Mouse (Mus musculus): ENCODE data around the gene Il1f9. TPM values are rescaled to one million over a fixed set of nuclear protein-coding genes. Genes with fewer than 3 reads are reported as not detected.
"Not testable (repeated sequence)": the region's sequence is repeated elsewhere in the genome, so short reads cannot be mapped to it uniquely, and the experiment has no call there.

Gene Il1f9
- not detected in 2 replicates for polyA plus RNA-seq (2012; ENCODE audit: insufficient read depth, insufficient read length, missing spikeins)

- H3K27ac ChIP-seq (replicated peaks; ENCODE audit: low read depth, low read length), result no peak within 1 kb of the TSS
Measured at GRCm38 (mm10) chr2:24186176-24186575, at the start of gene Il1f9. TSS of gene Il1f9 (plus strand) at chr2:24186476.

DNA sequence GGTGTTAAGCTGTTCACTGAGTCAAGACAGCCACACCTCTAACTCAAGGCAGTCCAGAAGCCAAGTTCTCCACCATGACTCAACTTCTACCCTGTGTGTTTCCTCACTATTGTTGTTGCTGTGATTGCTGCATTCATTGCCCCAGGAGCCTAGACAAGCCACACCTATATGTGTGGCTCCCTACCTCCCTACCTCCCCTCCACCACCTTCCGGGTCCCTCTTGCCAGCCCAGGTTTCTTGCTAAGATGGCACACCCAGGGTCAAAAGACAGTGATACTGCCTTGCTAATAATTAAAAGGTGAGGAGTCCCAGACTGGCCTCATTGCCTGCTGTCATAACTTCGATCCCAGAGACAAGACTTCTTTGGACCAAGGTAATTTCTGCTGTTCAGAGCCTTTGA is 33.4 kb upstream of the Il1f9 start, which contains the start of gene Il1f8:
Gene Il1f8, plus strand, starts transcription at position 301 of the 400 bp plus-strand sequence.
- Histone ChIP-seq H3K4me1 (ENCODE audit: control insufficient read depth, insufficient read depth, insufficient read length, low read length) (no peaks in the 10 kb centered on the region), H3K4me3 (ENCODE audit: insufficient read depth, low read depth, low read length) (no peak within 1 kb of the TSS), H3K27ac (replicated peaks; ENCODE audit: low read depth, low read length) (no peak within 1 kb of the TSS)

More at GRCm38 (mm10) chr2:24186176-24186575, at the start of gene Il1f9:
- Histone ChIP-seq H3K4me3 (ENCODE audit: insufficient read depth, low read depth, low read length) (no peak within 1 kb of the TSS), H3K4me1 (ENCODE audit: control insufficient read depth, insufficient read depth, insufficient read length, low read length) (no peaks in the 10 kb centered on the region)

- H3K4me3 ChIP-seq (ENCODE audit: insufficient read depth, low read depth, low read length), result peak overlapping the region; percentile 35; the same call in 1 of the 2 replicates
- H3K27ac ChIP-seq (replicated peaks; ENCODE audit: low read depth, low read length); H3K4me1 ChIP-seq (ENCODE audit: control insufficient read depth, insufficient read depth, insufficient read length, low read length): not testable (repeated sequence)
Measured at GRCm38 (mm10) chr2:24181683-24182331, 4.5 kb upstream of the Il1f9 start.

DNA sequence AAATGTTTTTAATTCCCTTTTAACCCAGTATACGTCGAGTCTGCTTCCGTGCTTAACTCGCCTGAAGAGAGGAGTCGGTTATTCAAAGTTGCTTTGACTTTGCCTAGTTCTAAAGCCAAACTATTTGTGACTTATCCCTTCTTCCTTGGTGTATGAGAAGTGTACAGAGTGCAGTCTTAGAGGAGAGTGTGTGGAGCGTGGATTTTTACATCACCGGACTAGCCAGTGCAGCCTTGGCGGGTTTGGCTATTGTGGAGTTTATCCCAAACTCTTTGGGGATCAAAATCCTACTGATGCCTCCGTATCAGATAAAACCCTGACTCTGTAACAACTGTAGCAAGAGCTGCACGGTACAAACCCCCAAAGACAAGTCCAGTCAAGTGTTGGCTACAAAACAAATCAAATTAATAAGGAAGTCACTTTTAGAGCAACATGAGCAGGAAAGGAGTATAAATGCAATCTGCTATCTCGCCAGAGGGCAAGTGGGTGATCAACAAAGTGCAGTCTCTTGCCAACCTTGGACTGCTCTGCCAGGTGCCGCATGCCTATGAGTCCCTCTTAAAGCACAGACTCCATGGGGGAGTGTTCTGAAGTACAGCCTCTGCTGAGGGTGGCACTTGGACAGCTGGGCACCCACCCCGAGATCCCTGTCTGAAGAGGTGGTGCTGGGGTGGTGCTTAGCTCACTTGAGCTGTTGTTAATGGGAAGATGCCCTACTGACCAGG is 3.7 kb upstream of the Il1f9 start:
- not testable (repeated sequence) for H3K4me1 ChIP-seq (ENCODE audit: control insufficient read depth, insufficient read depth, insufficient read length, low read length); H3K27ac ChIP-seq (replicated peaks; ENCODE audit: low read depth, low read length)
- H3K4me3 ChIP-seq (ENCODE audit: insufficient read depth, low read depth, low read length), result peak overlapping the region; percentile 35; the same call in 1 of the 2 replicates

DNA sequence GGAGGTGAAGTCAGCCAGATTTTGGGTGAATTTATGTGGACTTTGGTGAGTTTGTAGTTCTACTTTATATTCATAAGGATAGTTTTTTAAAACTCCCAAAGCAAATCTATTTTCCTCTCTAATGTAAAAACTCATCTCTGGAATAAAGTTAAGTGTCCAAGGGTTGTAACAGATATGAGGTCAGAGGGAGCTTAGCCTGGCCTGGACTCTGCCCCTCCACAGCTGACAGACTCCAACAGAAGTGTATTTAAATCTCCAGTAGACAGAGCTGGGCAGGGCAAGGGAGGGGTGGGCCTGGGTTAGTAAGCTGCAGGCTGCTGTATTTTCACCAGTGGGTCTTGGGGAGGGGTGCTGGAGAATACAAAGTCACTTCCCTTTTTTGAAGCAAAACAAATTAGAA is 2.2 kb upstream of the Il1f9 start:
- not testable (repeated sequence) for H3K4me1 ChIP-seq (ENCODE audit: control insufficient read depth, insufficient read depth, insufficient read length, low read length); H3K4me3 ChIP-seq (ENCODE audit: insufficient read depth, low read depth, low read length); H3K27ac ChIP-seq (replicated peaks; ENCODE audit: low read depth, low read length)

- Histone ChIP-seq H3K27ac (replicated peaks; ENCODE audit: low read depth, low read length) (no peak overlapping the region), H3K4me1 (ENCODE audit: control insufficient read depth, insufficient read depth, insufficient read length, low read length) (no peaks in the 10 kb centered on the region), H3K4me3 (ENCODE audit: insufficient read depth, low read depth, low read length) (no peak overlapping the region)
Measured at GRCm38 (mm10) chr2:24187585-24187984, 1.3 kb downstream of the Il1f9 start.

GRCm38 (mm10) chr2:24188189-24188588 is 1.9 kb downstream of the Il1f9 start:
- H3K4me1 ChIP-seq (ENCODE audit: control insufficient read depth, insufficient read depth, insufficient read length, low read length), result no peaks in the 10 kb centered on the region
- H3K27ac ChIP-seq (replicated peaks; ENCODE audit: low read depth, low read length), result no peak overlapping the region
- no peak overlapping the region for H3K4me3 ChIP-seq (ENCODE audit: insufficient read depth, low read depth, low read length)

- no peak within 1 kb of the TSS for H3K27ac ChIP-seq (replicated peaks; ENCODE audit: low read depth, low read length)
- H3K4me1 ChIP-seq (ENCODE audit: control insufficient read depth, insufficient read depth, insufficient read length, low read length), result no peaks in the 10 kb centered on the region
- no peak within 1 kb of the TSS for H3K4me3 ChIP-seq (ENCODE audit: insufficient read depth, low read depth, low read length)
Measured at GRCm38 (mm10) chr2:24215118-24215517, 28.8 kb downstream of the Il1f9 start, which contains the start of gene Il1f6. TSS of gene Il1f6 (plus strand) at chr2:24215418.

- no peaks in the 10 kb centered on the region for H3K4me1 ChIP-seq (ENCODE audit: control insufficient read depth, insufficient read depth, insufficient read length, low read length)
- no peak overlapping the region for H3K4me3 ChIP-seq (ENCODE audit: insufficient read depth, low read depth, low read length)
- H3K27ac ChIP-seq (replicated peaks; ENCODE audit: low read depth, low read length), result no peak overlapping the region
Measured at GRCm38 (mm10) chr2:24227191-24227590, 40.9 kb downstream of the Il1f9 start.

Other genes with a start within 250 kb of the Il1f9 start
- gene Hnmt, start 137.1 kb upstream of the Il1f9 start, polyA plus RNA-seq (2012; ENCODE audit: insufficient read depth, insufficient read length, missing spikeins), result 44.7 and 50.9 TPM in 2 replicates
- not detected in 2 replicates for gene Tbpl2, start 89.9 kb upstream of the Il1f9 start, polyA plus RNA-seq (2012; ENCODE audit: insufficient read depth, insufficient read length, missing spikeins)
- gene Il1f8, start 33.3 kb upstream of the Il1f9 start, polyA plus RNA-seq (2012; ENCODE audit: insufficient read depth, insufficient read length, missing spikeins), result not detected in 2 replicates
- not detected in 2 replicates for gene Il1f6, start 28.9 kb downstream of the Il1f9 start, polyA plus RNA-seq (2012; ENCODE audit: insufficient read depth, insufficient read length, missing spikeins)
- gene Il1f5, start 90.5 kb downstream of the Il1f9 start, polyA plus RNA-seq (2012; ENCODE audit: insufficient read depth, insufficient read length, missing spikeins), result not detected in 2 replicates
- not detected in 2 replicates for gene Il1f10, start 104.7 kb downstream of the Il1f9 start, polyA plus RNA-seq (2012; ENCODE audit: insufficient read depth, insufficient read length, missing spikeins)
- 1.1 and 2.0 TPM in 2 replicates for gene Il1rn, start 150.4 kb downstream of the Il1f9 start, polyA plus RNA-seq (2012; ENCODE audit: insufficient read depth, insufficient read length, missing spikeins)
- 0.54 and 1.2 TPM in 2 replicates for gene Psd4, start 181.1 kb downstream of the Il1f9 start, polyA plus RNA-seq (2012; ENCODE audit: insufficient read depth, insufficient read length, missing spikeins)